Mouse (Mus musculus): Measurements from ENCODE around the gene Nr1i2.
A peak's percentile ranks its signal among the peaks of the same experiment; 100 is the strongest.
"Not testable (repeated sequence)": the region's sequence is repeated elsewhere in the genome, so short reads cannot be mapped to it uniquely, and the experiment has no call there.

- TF ChIP-seq CTCF (IDR thresholded peaks at IDR 0.05; ENCODE audit: low read depth, low read length), result peak; percentile 9
- not testable (repeated sequence) for TF ChIP-seq POLR2A (IDR thresholded peaks at IDR 0.05; ENCODE audit: insufficient read depth, low read length); EP300 (IDR thresholded peaks at IDR 0.05; ENCODE audit: insufficient read depth, low read depth, low read length)
These were observed 43.5 kb upstream of the Nr1i2 start for GRCm38 (mm10) chr16:38338077-38338476.

All from ES-Bruce4 (cell line).